Mouse (Mus musculus) lung, postnatal 36 days (tissue): ENCODE data around the gene Lrrc8e.
A peak's percentile ranks its signal among the peaks of the same experiment; 100 is the strongest.
"Not testable (repeated sequence)": the region's sequence is repeated elsewhere in the genome, so short reads cannot be mapped to it uniquely, and the experiment has no call there.

Source experiments
- DNase-seq: peaks from one replicate; pipeline ENCODE4 v3.0.0; 2022; ENCODE audit warnings: mixed read lengths

Gene Lrrc8e

DNA sequence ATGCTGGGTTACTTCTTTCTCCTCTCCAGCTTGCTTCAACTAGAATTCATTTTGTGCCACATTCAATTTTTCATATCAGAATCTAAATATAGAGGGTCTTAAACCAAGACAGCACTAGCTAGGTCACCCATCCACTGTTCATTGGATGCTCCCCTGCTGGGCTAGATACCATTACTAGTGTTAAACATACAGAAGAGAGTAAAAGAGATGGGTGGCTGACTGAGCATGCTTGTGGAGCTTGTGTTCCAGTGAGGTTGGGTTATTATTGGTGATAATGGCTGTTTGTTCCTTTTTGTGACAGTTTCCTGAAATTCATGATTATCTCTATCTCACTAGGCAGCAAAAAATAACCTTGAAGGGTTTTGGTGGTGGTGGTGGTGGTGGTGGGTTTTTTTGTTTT, 4.6 kb upstream of the Lrrc8e start:
- no peak for DNase-seq

DNA sequence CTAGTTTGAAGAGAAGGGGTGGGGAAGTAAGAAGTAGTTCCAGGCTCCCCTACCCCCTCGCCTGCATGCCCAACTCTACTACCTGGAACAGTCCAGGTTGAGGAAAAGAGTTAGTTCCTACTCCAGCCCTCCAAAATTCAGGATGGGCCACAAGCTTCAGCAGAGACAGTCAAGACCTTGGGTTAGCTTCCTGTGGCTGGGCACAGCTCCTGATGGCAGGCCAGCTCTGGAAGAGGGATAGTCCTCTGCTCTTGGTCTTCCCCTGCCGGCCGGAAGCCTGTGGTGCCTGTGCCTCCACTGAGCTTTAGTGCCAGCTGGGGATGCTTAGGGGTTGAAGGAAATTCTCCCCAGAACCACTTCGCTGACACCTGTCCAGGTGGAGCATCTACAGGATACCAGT, 304 bp upstream of the Lrrc8e start:
- no peak for DNase-seq

DNA sequence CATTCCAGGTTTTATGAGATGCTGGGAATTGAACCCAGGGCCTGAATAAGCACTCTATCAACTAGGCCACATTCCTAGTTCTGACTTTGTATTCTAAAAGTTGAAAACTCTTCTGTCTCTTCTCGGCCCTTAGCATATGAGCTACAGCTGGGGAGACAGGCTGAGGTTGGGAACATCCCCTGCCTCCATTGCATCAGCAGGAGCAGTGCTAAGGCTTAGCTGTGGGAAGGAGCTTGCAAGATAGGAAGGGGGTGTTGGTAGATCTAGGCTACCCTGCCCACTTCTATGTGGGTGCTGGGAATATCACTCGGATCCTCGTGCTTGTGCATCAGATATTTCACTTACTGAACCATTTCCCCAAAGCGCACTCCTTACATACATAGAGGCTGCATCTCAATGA, 1.3 kb downstream of the Lrrc8e start:
- DNase-seq, result no peak

DNA sequence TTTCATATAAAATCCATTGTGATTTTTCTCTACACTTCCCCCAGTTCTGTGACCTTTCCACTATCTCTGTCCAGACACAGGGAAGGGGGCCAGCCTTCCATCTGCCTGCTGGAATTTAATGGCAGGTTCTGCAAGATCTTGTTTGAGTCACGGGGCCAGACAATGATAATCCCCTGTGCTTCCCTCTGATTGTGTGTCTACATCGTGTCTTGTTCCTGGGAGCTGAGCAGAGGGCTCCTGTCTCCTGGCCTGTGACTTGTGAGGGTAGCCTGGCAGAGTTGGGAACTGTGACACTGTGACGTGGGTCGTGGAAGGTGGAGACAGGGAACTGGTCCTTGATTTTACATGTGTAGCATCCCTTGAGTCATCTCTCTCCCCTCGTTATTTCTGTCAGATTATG, 3.2 kb downstream of the Lrrc8e start:
- DNase-seq, result no peak

DNA sequence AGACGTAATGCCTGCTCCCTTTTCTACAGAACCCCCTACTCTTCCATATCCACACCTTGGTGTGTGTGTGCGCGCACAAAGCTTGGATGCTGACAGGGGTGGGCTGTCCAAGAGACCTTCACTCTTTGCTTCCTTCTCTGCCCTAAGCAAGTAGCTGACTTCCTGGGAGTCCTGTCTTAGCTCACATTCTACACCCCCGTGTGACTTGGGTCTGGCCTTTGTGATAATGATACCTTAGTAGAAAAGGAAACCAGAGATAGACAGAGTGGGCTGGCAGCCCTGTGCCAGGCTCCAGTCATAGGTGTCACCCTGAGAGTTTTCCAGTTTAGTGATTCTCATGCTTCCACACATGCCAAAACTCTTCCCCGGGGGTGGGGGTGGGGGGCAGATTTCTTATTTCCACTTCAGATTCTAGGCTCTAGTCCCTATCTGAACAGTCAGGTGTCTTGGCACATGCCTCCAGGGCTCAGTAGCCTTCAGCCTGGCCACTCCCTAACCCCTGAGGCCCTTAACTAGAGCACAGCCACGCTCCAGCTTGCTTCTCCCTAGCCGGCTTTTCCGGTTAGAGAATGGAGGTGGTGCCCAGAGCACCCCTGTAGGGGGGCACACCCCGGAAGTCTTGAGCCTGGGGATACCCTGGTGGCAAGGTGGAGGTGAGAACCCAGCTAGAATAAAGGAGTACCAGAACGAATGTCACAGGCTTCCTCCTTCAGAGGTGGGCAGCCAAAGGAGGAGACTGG, 4.2 kb downstream of the Lrrc8e start:
- peak; percentile 74 for DNase-seq

DNA sequence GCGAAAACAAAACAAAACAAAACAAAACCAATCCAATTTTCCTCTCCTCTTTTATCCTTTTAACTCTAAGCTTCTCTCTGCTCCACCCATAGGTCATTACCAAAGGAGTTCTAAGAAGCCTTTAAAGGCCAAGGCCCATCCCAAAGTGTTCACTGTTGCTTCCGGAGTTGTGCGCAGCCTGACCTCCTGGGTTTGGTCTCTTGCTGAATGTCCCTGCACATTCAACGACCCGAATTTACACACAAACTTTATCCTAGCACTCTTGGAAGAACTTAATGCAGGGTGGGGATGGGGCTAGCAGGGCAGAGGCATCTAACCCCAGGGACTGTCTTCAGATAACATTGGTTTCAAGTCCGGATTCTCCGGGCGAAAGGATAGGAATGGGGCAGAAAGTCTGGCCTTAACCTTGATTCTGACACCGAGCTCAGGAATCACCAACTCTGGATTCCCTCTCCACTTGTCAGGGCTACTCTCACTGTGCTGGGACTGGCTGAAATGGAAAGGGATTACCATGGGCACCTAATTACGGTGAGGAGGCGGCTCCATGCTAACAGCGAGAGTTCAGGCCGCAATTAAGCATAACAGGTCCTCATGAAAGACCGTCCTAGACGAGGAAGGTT, 11.3 kb downstream of the Lrrc8e start:
- peak; percentile 35 for DNase-seq

DNA sequence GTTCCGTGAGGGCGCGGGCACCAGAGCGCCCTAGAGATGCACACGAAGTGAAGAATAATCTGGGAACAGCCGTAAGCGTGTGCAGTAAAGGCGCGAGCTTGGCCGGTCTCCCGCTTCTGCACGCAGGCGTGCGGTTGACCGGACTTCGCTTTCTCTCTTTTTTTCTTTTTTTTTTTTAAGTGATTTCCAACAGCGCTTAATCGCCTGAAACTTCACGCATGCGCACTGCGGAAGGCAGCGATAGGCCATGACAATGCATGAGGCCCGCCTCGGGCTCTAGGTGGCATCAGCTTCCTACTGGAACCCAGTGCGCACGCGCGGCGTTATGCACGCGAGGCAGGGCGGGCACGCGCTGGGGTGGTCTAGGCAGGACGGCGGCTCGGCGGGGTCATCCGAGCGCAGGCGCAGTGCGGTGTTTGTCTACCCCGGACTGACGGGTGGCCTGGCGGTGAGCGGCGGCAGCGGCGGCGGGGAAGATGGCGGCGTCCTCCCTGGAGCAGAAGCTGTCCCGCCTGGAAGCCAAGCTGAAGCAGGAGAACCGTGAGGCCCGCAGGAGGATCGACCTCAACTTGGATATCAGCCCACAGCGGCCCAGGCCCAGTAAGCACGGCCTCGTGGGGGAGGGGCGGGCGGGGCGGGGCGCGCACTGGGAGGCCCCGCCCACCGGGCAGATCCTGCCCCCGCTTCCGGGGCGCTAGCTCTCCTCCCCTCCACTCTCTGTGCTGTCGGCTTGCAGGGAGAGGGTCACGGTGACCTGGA, 12.0 kb downstream of the Lrrc8e start, which contains the start of the genes Map2k7 and Gm49320:
TSS of gene Map2k7 (plus strand) at position 307 of the 759 bp plus-strand sequence.
TSS of gene Gm49320 (plus strand) at position 432 of the 759 bp plus-strand sequence.
- DNase-seq, result peak; percentile 100

DNA sequence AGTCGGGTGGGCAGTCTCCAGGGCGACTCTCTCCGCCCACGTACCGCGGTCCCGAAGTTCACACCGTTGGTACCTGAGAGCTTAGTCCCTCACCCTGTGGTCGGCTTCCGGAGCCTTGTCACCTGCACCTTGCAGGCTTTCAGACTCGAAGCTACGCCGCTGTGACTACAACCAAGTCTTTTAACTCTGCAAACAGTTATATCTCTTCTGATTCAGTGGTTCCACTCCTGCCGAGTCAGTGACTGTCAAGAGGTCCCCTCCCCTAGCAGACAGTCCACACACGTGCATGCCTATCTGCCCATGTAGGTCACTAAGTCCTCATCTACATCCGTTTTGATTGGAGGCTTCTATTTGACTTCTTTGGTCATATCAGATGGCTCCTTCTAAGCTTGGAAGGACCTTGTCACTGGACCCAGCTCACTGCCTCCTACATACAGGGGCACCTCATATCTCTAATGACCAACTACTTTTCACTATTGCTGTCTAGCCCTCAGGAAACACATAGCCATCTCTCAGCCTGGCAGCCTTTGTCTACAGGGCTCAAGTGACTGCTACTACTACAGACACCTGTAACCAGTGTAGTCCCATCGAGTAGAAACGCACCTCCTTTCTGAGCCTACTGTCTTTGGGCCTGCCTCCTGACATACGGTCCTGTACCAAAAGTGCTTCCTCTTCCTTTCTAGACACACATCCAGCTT, 12.7 kb downstream of the Lrrc8e start:
- no peak for DNase-seq

DNA sequence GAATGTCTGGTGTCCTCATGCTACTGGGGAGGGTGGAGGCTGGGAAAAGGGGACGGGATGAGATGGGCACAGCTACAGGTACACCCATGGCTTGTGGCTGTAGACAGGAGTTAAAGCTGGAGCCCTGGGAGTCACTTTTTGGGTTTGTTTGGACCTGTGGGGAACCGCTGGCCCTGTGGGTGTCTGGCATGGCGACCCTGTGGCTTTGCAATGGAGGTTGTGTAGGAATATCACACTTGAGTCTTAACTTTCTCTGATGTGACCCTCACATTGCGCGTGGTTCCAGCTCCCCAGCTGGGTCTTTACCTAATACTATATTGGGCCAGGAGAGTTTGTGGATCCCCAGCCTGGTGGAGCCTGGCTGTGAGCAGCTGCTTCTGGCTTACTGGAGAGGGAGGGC, 18.4 kb downstream of the Lrrc8e start:
- DNase-seq, result no peak

DNA sequence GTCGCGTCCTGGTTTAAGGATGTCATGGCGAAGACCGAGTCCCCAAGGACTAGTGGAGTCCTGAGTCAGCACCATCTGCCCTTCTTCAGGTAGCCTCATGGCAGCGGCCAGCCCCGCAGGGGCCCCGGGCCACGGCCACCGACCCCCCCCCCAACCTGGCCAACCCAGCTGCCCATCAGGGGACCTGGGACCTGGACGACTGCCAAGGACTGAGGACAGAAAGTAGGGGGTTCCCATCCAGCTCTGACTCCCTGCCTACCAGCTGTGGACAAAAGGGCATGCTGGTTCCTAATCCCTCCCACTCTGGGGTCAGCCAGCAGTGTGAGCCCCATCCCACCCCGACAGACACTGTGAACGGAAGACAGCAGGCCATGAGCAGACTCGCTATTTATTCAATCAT, 19.1 kb downstream of the Lrrc8e start:
- no peak for DNase-seq

DNA sequence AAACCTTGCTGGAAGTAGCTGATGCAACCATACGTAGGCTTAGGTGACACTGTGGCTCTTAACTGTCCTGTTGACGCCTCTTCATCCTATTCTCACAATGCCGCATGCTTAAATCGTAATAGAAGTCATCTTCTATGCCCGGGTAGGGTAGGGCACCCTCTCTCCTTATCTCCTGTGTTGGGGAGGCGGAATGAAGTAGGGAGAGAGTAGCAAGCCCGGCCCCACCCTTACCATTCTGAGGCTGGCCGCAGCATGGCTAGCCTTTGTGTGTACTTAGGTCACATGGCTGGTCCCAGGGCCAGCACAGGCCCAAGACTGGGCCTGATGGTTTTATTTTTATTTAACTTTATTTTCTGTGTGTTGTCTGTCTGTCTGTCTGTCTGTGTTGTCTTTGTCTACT, 20.6 kb downstream of the Lrrc8e start:
- DNase-seq, result no peak

DNA sequence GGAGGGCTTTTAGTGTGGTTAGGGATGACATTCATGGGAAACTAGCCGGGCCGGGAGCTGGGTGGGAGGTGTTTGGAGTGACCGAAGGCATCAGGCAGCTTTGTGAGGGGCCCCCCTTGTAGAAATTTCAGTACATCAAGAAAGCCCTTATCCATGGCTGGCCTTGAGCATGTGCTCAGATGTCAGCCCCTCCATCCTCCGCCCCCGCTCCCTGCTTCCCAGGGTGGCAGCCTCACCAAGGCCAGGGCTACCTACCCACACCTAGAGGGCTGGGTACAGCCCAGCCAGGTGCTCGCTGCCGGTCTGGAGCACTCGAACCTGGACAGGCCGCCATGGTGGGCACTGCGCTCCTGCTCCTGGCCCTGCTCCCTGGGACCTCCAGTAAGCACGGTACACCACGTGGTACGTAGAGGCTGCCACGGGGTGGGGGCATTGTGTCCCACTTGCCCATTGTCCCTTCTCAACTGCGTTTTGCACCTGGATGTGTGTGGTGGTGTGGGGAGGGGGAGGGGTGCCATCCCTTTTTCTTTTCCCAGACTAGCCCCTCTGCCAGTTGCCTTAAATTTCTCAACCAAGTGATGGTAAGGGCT, 21.4 kb downstream of the Lrrc8e start, which contains the start of gene Tgfbr3l:
TSS of gene Tgfbr3l (plus strand) at position 264 of the 590 bp plus-strand sequence.
- no peak for DNase-seq

DNA sequence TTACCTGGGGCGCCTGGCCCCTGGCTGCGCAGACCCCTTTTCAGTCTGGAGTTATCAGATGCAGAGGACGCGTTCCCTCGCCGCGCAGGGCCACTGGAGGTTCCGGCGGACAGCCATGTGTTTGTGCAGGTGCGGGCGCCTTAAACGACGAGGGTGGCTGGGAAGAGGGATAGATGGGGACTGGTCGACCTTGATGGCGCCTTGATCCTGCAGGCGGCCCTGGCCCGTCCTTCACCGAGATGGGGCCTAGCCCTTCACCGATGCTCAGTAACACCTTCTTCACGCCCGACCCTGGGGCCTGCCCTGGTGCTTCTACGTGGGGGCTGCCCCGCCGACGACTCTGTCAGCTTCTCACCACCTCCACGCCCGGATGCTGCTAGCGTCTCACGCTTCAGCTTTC, 22.6 kb downstream of the Lrrc8e start:
- DNase-seq, result no peak

DNA sequence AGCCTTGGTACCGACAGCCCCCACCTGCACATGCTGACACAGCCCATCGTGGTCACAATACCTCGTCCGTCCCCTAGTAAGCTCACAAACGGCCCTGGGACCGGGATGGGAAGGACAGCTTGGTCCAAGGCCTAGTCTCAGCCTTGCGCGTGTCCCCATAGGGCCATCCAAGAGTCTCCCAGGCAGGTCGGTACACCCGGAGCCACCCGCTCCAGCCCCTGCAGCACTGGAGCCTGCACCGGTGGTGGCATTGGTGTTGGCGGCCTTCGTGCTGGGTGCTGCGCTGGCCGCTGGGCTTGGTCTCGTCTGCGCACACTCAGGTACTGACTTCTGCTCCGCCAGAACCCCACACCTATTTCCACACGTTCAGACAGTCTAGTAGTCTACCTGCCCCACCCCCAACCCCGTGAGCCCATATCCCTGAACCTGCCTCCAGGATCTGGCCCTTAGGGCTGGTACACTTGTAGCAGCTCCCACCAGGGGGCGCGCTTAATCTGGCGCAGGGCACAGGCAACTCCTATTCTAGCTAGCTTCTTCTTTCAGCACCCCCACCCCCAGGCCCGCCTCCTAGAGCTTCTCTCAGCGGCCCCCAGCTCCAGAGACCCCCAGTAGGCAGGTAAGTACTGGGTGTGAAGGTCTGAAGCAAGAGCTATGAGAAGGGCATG, 23.8 kb downstream of the Lrrc8e start:
- DNase-seq, result peak; percentile 89

DNA sequence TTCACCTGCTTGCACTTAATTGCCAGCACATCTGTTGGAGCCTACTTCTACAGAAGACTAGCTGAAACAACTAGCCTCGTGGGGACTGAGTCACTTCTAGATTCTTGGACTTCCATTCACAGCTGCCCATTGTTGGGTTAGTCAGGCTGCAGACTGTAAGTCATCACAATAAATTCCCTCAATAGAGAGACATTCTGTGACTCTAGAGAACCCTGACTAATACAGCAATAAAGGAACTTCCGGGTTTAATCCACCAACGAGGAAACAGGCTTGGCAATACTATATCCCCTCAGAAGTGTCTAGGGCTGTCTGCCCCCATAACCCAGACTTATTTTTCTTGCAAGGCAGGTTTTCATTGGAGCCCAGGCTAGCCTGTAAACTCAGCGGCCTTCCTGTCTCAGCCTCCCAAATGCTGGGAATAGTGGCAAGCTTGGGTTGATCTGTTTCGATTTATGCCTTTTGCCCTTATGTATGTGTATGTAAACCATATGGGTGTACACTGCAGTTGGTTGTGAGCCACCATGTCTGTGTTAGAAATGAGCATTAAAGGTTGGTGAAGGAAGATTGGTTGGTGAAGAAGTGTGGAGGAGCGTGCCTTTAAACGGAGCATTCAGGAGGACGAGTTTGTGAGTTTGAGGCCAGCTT, 25.6 kb downstream of the Lrrc8e start:
- DNase-seq, result no peak

DNA sequence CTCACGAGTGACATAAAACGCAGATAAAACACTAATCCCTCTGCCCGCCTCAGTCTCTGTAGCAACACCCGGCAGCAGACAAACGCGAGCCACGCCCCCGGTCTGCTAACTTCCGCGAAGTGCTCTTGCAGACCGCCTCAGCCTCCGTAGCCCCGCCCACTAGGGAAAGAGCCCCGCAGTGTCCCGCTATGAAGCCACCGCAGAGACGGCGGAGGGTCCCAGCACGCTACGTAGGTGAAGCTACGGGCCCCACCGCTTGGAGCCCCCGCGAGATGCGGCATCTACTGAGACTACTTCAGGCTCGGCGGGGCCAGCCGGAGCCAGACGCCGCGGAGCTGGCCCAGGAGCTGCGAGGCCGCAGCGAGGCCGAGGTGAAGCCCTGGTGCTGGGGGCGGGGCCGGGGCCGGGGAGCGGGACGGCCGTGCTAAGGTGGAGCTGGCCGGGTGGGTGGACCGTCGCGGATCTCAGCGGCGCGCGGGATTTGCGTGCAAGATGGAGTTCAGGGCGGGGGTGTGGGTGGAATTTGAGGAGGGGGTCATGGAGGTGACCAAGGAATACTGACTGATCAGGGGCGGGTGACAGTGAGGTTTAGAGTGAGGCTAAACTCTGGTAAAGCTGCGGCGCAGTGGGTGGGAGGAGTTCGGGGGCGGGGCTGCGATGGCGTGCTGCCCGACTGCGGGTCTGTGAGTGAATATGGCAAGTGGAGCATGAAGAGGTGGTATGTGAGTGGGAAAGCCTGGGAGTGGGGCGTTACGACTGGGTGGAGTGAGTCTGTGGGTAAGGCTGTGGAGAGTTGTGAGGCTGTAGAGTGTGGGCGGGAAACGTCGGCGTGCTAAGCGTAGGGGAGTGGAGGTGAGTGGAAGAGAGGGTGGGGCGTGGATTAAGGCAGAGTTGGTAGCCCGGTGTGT, 26.6 kb downstream of the Lrrc8e start, which contains the start of gene Snapc2:
TSS of gene Snapc2 (plus strand) at position 147 of the 908 bp plus-strand sequence.
- peak; percentile 98 for DNase-seq

DNA sequence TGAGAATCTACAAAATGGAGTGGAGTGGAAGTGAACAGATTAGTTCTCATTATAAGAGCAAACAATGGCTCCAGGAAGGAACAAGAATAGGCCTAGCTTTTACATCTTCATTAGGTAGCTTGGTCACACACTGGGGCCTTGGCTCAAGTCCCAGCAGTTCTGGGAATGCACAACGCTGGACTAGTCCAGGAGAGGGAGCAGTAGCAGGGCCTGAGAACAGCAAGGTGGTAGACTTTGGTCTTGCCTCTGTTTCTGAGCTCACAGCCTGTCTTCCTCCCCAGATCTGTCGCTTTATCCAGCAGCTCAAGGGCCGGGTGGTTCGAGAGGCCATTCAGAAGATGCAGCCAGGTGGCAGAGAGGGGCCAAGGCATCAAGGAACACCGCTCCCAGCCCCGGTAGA, 27.4 kb downstream of the Lrrc8e start:
- peak; percentile 36 for DNase-seq

DNA sequence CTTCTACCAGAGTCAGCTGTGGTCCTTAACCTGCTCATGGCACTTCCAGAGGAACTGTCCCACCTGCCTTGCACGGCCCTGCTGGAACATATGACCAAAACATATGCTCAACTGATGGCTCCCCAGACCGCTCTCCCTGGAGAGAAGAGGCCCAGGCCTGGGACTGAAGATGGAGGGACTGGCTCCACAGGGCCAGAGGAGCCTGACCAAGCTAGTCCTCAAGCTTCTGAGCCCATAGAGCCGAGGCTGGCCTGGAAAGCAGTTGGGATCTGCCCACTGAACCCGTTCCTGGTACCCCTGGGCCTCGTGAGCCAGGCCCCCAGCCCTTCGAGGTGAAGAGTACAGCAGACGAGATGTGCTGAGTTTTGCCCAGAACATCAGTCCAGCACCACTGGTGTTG, 28.8 kb downstream of the Lrrc8e start:
- not testable (repeated sequence) for DNase-seq

DNA sequence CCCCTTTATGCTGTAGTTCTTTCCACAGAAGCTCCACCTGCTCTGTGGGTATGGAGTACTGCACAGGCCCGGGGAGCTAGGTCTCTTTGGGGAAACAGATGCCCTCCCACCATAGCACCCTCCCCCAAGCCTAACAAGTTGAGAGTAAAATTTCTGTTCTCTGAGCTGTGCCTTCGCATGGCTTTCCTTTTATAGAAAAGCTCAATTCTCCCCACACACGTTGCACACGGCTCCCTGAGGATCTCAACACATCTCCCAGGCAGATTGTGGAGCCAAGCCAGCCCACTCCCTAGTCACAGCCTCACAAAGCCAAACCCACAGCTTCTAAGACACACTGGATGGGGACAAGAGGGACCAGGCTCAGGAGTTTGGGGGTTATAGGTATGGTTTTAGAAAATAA, 30.3 kb downstream of the Lrrc8e start:
- DNase-seq, result no peak

DNA sequence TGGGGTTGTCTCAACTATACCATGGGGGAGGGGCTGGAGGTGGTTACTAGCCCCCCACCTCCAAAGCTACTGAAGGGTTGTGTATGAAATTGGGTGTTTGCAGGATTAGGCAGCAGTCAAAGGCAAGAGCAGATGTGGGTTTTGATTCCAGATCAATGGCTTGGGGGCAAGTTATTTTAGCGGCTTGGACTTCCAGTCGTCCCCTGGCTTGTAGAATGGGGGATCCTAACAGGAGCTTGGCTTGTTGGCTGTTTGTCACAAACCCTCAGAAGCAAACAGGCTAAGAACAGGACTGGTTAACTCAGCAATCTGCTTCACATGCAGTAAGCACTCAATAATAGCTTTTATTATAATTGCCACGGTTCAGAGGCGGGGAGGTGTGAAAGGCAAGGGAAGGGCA, 30.7 kb downstream of the Lrrc8e start:
- DNase-seq, result no peak
